Mouse (Mus musculus) lung, adult 2 months (tissue): ENCODE results near the gene Podxl.

Source experiments
- CTCF ChIP-seq: fragments of 200-500 bp; IDR thresholded peaks from 2 replicates; pipeline ENCODE4 v1.5.1; 2011; ENCODE audit warnings: mild to moderate bottlenecking, low read length, control low read depth; ENCODE audit not compliant: insufficient read depth
- POLR2A ChIP-seq: fragments of 200-500 bp; IDR thresholded peaks from 2 replicates; pipeline ENCODE4 v1.6.1; 2011; ENCODE audit warnings: low read depth, mild to moderate bottlenecking, control low read depth, low read length, borderline replicate concordance; ENCODE audit errors: extremely low read depth

DNA sequence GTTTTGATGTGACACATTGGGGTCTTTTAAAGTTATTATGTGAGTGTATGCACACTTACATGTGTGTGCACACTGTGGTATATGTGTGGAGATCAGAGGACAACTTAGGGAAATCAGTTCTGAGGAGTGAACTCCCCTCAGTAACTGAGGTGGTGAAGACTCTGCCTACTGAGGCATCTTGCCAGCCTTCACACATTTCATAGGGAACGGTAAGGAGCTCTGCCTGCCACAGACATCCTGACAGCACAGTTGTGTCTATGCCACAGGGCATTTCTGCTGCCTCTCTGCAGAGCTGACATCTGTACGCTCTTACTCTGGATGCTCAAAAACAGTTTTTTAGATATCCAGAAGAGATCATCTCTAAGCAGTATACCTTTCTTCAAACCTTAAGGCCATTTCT lies 67.6 kb downstream of the Podxl start:
- TF ChIP-seq POLR2A = no peak
- TF ChIP-seq CTCF = no peak
